8 mouse cellular contexts compared by ENCODE assay signal in genomic region chr17:68273954-68274353, GRCm38 (mm10). TPM values are rescaled to one million over a fixed set of nuclear protein-coding genes. Genes with fewer than 3 reads are reported as not detected.
DNase-seq lines count a peak whose midpoint lies in the region; ATAC-seq and TF ChIP-seq lines count a peak whose summit lies in the region.

No protein-coding gene starts in this region.

- no peaks in the 10 kb centered on the region for H3K36me3 ChIP-seq in lung, postnatal 0 days (ENCODE audit: insufficient read depth, low read length)
- no peaks in the 10 kb centered on the region for H3K36me3 ChIP-seq in liver, embryonic 14.5 days (replicated peaks; ENCODE audit: control insufficient read depth, insufficient read depth, low read depth)

- peak overlapping the region; percentile 25; the same call in 1 of the 2 replicates for H3K4me3 ChIP-seq in lung, postnatal 0 days (ENCODE audit: low read depth, low read length)
- H3K4me3 ChIP-seq in liver, embryonic 14.5 days (ENCODE audit: insufficient read depth in 1 of 2, low read depth in 2 of 2, low read length in 2 of 2), result peak overlapping the region in 1 of 2 experiments; percentile 23; a peak in 2 of 4 replicates

- H3K9ac ChIP-seq in lung, postnatal 0 days (replicated peaks; ENCODE audit: low read depth), result no peak overlapping the region
- H3K9ac ChIP-seq in liver, embryonic 14.5 days (replicated peaks), result no peak overlapping the region

- TF ChIP-seq EP300 in lung, postnatal 0 days (IDR thresholded peaks at IDR 0.05), result no peak
- TF ChIP-seq EP300 in liver, embryonic 14.5 days (IDR thresholded peaks at IDR 0.05; ENCODE audit: low read depth), result no peak

- peak; percentile 9 to 12 for DNase-seq in cerebellum, postnatal 25 days
- no peak for DNase-seq in cerebellum, adult 11 months
- DNase-seq in lung, postnatal 0 days (ENCODE audit: low spot score), result no peak
- no peak for DNase-seq in lung, postnatal 36 days
- no peak for DNase-seq in liver, embryonic 14.5 days (ENCODE audit: low read depth in 3 of 3, low spot score in 3 of 3)
- DNase-seq in spleen, postnatal 14 days (ENCODE audit: low spot score in 2 of 2), result no peak
- DNase-seq in frontal cortex, postnatal 36 days (ENCODE audit: low spot score in 2 of 2), result no peak
- DNase-seq in layer of hippocampus, postnatal 10 days (ENCODE audit: low spot score in 2 of 2), result no peak

- peak overlapping the region; percentile 58 for H3K4me2 ChIP-seq in lung, postnatal 0 days (replicated peaks; ENCODE audit: low read depth, low read length)
- H3K4me2 ChIP-seq in liver, embryonic 14.5 days (ENCODE audit: low read depth), result peak overlapping the region; percentile 36

- no peaks in the 10 kb centered on the region for H3K4me1 ChIP-seq in lung, postnatal 0 days (ENCODE audit: insufficient read depth, low read depth, low read length)
- no peaks in the 10 kb centered on the region for H3K4me1 ChIP-seq in liver, embryonic 14.5 days (replicated peaks; ENCODE audit: control insufficient read depth in 2 of 2, insufficient read depth in 2 of 2, low read length in 1 of 2)

- H3K27ac ChIP-seq in lung, postnatal 0 days (ENCODE audit: low read length), result no peak overlapping the region
- H3K27ac ChIP-seq in liver, embryonic 14.5 days, result no peak overlapping the region

- 16% methylated on average over 14 of the region's 14 CpGs for WGBS in lung, postnatal 0 days
- whole genome bisulfite sequencing in liver, embryonic 14.5 days (ENCODE audit: insufficient replicate concordance), result 14% methylated on average over 14 of the region's 14 CpGs

- H3K9me3 ChIP-seq in lung, postnatal 0 days (ENCODE audit: low read length), result no peaks in the 10 kb centered on the region
- no peaks in the 10 kb centered on the region for H3K9me3 ChIP-seq in liver, embryonic 14.5 days (ENCODE audit: control insufficient read depth, low read length)

- TF ChIP-seq CTCF in lung, postnatal 0 days (IDR thresholded peaks at IDR 0.05), result no peak
- TF ChIP-seq CTCF in liver, embryonic 14.5 days (IDR thresholded peaks at IDR 0.05; ENCODE audit: low read depth), result no peak

- ATAC-seq in lung, postnatal 0 days, result 0 out of 2 replicates have a peak, but pooled peaks have one; percentile 2
- ATAC-seq in liver, embryonic 14.5 days (ENCODE audit: insufficient read depth), result no peak

- H3K27me3 ChIP-seq in lung, postnatal 0 days (replicated peaks; ENCODE audit: insufficient read depth, low read length), result 0 out of 2 replicates have a peak, but pooled peaks cover 7% of the 10 kb centered on the region
- H3K27me3 ChIP-seq in liver, embryonic 14.5 days (ENCODE audit: control insufficient read depth, insufficient read depth, low read length), result peaks cover 9% of the 10 kb centered on the region

RNA-seq across cellular contexts. Expression of gene L3mbtl4, which starts 0.4 kb away (rescaled TPM):
- 0.05 and 0.08 TPM in 2 replicates for polyA plus RNA-seq in lung, postnatal 0 days (2015; fragmentation: Nextera tagmentation; extraction: Ambion mirVana)
- polyA plus RNA-seq in liver, embryonic 14.5 days (2012; rRNA removed), result not detected in 2 replicates
- polyA plus RNA-seq in liver, embryonic 14.5 days (2014; fragmentation: Nextera tagmentation; extraction: Ambion mirVana), result not detected in 2 replicates
- total RNA-seq in layer of hippocampus, postnatal 10 days (2021), result 1 to 10 TPM; 1.1 to 1.4 TPM

Comparison
In these comparisons a context has a peak if more than half of its experiments do, and no peak if none do; other contexts are left out.
1. DNase-seq: peak in cerebellum, postnatal 25 days (2 of 2); none in cerebellum, adult 11 months (single experiment), lung, postnatal 0 days (single experiment), lung, postnatal 36 days (single experiment), liver, embryonic 14.5 days (0 of 3), spleen, postnatal 14 days (0 of 2), frontal cortex, postnatal 36 days (0 of 2) and layer of hippocampus, postnatal 10 days (0 of 2).